ENCODE assay signal across 8 mouse cellular contexts in genomic region chr12:112706704-112707572, GRCm38 (mm10). TPM values are rescaled to one million over a fixed set of nuclear protein-coding genes. Genes with fewer than 3 reads are reported as not detected.
DNase-seq lines count a peak whose midpoint lies in the region; ATAC-seq and TF ChIP-seq lines count a peak whose summit lies in the region.

No protein-coding gene starts in this region.

- no peak for TF ChIP-seq POLR2A in brain, embryonic 14.5 days (IDR thresholded peaks at IDR 0.05; ENCODE audit: borderline replicate concordance, extremely low read depth, insufficient read depth, insufficient read length, poor library complexity, severe bottlenecking)

- peak; percentile 87 for DNase-seq in brain, embryonic 14.5 days (ENCODE audit: low read depth)
- DNase-seq in kidney, postnatal 14 days, result peak; percentile 91
- peak; percentile 64 for DNase-seq in liver, embryonic 13.5 days
- peak; percentile 94 for DNase-seq in neural tube, embryonic 10.5 days (ENCODE audit: extremely low spot score, low spot score)

- H3K4me2 ChIP-seq in heart, embryonic 14.5 days (ENCODE audit: low read length), result peak overlapping the region; percentile 59
- peak overlapping the region; percentile 39 for H3K4me2 ChIP-seq in liver, embryonic 13.5 days
- H3K4me2 ChIP-seq in stomach, embryonic 16.5 days (ENCODE audit: low read depth, low read length), result peak overlapping the region; percentile 58

- WGBS in heart, embryonic 14.5 days, result 9% methylated on average over 32 of the region's 32 CpGs
- 11% methylated on average over 32 of the region's 32 CpGs for WGBS in liver, embryonic 13.5 days (ENCODE audit: insufficient replicate concordance)
- WGBS in stomach, embryonic 16.5 days, result 11% methylated on average over 32 of the region's 32 CpGs

- peak; percentile 99 for TF ChIP-seq CTCF in C2C12 (IDR thresholded peaks at IDR 0.05; ENCODE audit: control insufficient read depth, insufficient read depth, insufficient read length)
- TF ChIP-seq CTCF in brain, embryonic 14.5 days (IDR thresholded peaks at IDR 0.05; ENCODE audit: borderline replicate concordance, extremely low read depth, insufficient read depth, insufficient read length), result peak; percentile 99

- ATAC-seq in erythroid progenitor cell, adult 5-6 weeks (replicated peaks; ENCODE audit: low FRiP score, poor library complexity, severe bottlenecking), result peak; percentile 85; the same call in 1 of the 2 replicates
- ATAC-seq in heart, embryonic 14.5 days (ENCODE audit: insufficient number of reproducible peaks, insufficient read depth, low FRiP score, low read depth), result peak; percentile 46
- ATAC-seq in liver, embryonic 13.5 days (ENCODE audit: low read depth), result peak; percentile 61
- peak; percentile 85 for ATAC-seq in stomach, embryonic 16.5 days (ENCODE audit: insufficient read depth, low FRiP score)

- H3K79me2 ChIP-seq in C2C12 (ENCODE audit: control insufficient read depth, insufficient read depth), result no peaks in the 10 kb centered on the region

- peak overlapping the region; percentile 46; the same call in 1 of the 2 replicates for H3K9ac ChIP-seq in heart, embryonic 14.5 days (ENCODE audit: low read length)
- no peak overlapping the region for H3K9ac ChIP-seq in liver, embryonic 13.5 days
- peak overlapping the region; percentile 59; the same call in 1 of the 2 replicates for H3K9ac ChIP-seq in stomach, embryonic 16.5 days (ENCODE audit: low read length)

- peak overlapping the region; percentile 27 for H3ac ChIP-seq in C2C12 (ENCODE audit: control insufficient read depth, insufficient read length, low read depth)

- no peaks in the 10 kb centered on the region for H3K79me3 ChIP-seq in C2C12 (ENCODE audit: low read depth)

- H3K9me3 ChIP-seq in heart, embryonic 14.5 days (ENCODE audit: control insufficient read depth, low read length), result no peaks in the 10 kb centered on the region
- no peaks in the 10 kb centered on the region for H3K9me3 ChIP-seq in liver, embryonic 13.5 days (replicated peaks)
- no peaks in the 10 kb centered on the region for H3K9me3 ChIP-seq in stomach, embryonic 16.5 days (replicated peaks; ENCODE audit: control insufficient read depth, low read length)

- peaks cover 6% of the 10 kb centered on the region for H3K27me3 ChIP-seq in C2C12 (ENCODE audit: control insufficient read depth, insufficient read depth, insufficient read length)
- peaks cover 24% of the 10 kb centered on the region for H3K27me3 ChIP-seq in heart, embryonic 14.5 days (ENCODE audit: control insufficient read depth, insufficient read depth, low read length)
- peaks cover 46% of the 10 kb centered on the region for H3K27me3 ChIP-seq in liver, embryonic 13.5 days
- 0 out of 2 replicates have a peak, but pooled peaks cover 4% of the 10 kb centered on the region for H3K27me3 ChIP-seq in stomach, embryonic 16.5 days (ENCODE audit: control insufficient read depth, insufficient read depth, low read length)

- H3K36me3 ChIP-seq in C2C12 (ENCODE audit: control insufficient read depth, insufficient read depth), result no peaks in the 10 kb centered on the region
- no peaks in the 10 kb centered on the region for H3K36me3 ChIP-seq in heart, embryonic 14.5 days (ENCODE audit: control insufficient read depth, insufficient read depth, low read length)
- H3K36me3 ChIP-seq in liver, embryonic 13.5 days, result no peaks in the 10 kb centered on the region
- H3K36me3 ChIP-seq in stomach, embryonic 16.5 days (ENCODE audit: control insufficient read depth, insufficient read depth, low read length), result no peaks in the 10 kb centered on the region

- H3K27ac ChIP-seq in heart, embryonic 14.5 days (replicated peaks in 1 of 2; ENCODE audit: control insufficient read depth in 1 of 2, insufficient read depth in 1 of 2, low read depth in 2 of 2, low read length in 2 of 2), result no peak overlapping the region
- no peak overlapping the region for H3K27ac ChIP-seq in liver, embryonic 13.5 days
- no peak overlapping the region for H3K27ac ChIP-seq in stomach, embryonic 16.5 days (ENCODE audit: low read length)

- no peak overlapping the region for H3K4me3 ChIP-seq in C2C12 (ENCODE audit: insufficient read depth, poor library complexity, severe bottlenecking)
- H3K4me3 ChIP-seq in heart, embryonic 14.5 days (ENCODE audit: control insufficient read depth in 1 of 2, insufficient read depth in 1 of 2, low read depth in 1 of 2, low read length in 2 of 2), result peak overlapping the region; percentile 19 to 21; a peak in 3 of 4 replicates
- H3K4me3 ChIP-seq in liver, embryonic 13.5 days (replicated peaks), result no peak overlapping the region
- peak overlapping the region; percentile 20 for H3K4me3 ChIP-seq in stomach, embryonic 16.5 days (replicated peaks; ENCODE audit: low read length)

- H3K4me1 ChIP-seq in heart, embryonic 14.5 days (ENCODE audit: control insufficient read depth in 2 of 2, insufficient read depth in 2 of 2, low read length in 2 of 2), result peaks cover 4 to 13% of the 10 kb centered on the region in 2 experiments; a peak in 3 of 4 replicates
- peaks cover 5% of the 10 kb centered on the region; the same call in 1 of the 2 replicates for H3K4me1 ChIP-seq in liver, embryonic 13.5 days (replicated peaks)
- no peaks in the 10 kb centered on the region for H3K4me1 ChIP-seq in stomach, embryonic 16.5 days (ENCODE audit: control insufficient read depth, insufficient read depth, low read length)

TF ChIP-seq in C2C12, 6 proteins besides CTCF, POLR2A, EP300 and RAD21:
- TF ChIP-seq CEBPB (IDR thresholded peaks at IDR 0.05; ENCODE audit: low read depth) (no peak), MYOG (IDR thresholded peaks at IDR 0.05; ENCODE audit: control insufficient read depth, extremely low read depth, insufficient read length) (no peak), MYOD1 (IDR thresholded peaks at IDR 0.05; ENCODE audit: control insufficient read depth, insufficient read length, low read depth) (no peak), USF1 (IDR thresholded peaks at IDR 0.05; ENCODE audit: low read depth) (no peak), FOSL1 (IDR thresholded peaks at IDR 0.05; ENCODE audit: insufficient read depth, low read length, poor library complexity, severe bottlenecking) (no peak), MAX (IDR thresholded peaks at IDR 0.05) (no peak)
TF ChIP-seq in C2C12: peak in this region for 0.

RNA-seq across cellular contexts. Expression of gene Cep170b, which starts 13.3 kb away (rescaled TPM):
- polyA plus RNA-seq in C2C12 (2012; fragmentation: generic; extraction: Trizol), result 33.3 TPM
- polyA plus RNA-seq in brain, embryonic 14.5 days (2012; rRNA removed), result 48.8 and 82.9 TPM in 2 replicates
- total RNA-seq in erythroid progenitor cell, adult 5-6 weeks (2015; ENCODE audit: low replicate concordance), result 1.3 TPM in 1 of 2 replicates, not detected in the other
- not detected in 2 replicates for total RNA-seq in erythroid progenitor cell, adult 5-6 weeks (2017; ENCODE audit: low replicate concordance)
- polyA plus RNA-seq in heart, embryonic 14.5 days (2014; fragmentation: Nextera tagmentation; extraction: Ambion mirVana), result 5.0 and 6.1 TPM in 2 replicates
- 2.5 and 2.9 TPM in 2 replicates for polyA plus RNA-seq in liver, embryonic 13.5 days (2015; fragmentation: Nextera tagmentation; extraction: Ambion mirVana)
- polyA plus RNA-seq in stomach, embryonic 16.5 days (2015; fragmentation: Nextera tagmentation; extraction: Ambion mirVana), result 19.8 and 21.9 TPM in 2 replicates

RNA-seq across cellular contexts. Expression of gene Zbtb42, which starts 28.3 kb away (rescaled TPM):
- polyA plus RNA-seq in C2C12 (2012; fragmentation: generic; extraction: Trizol), result 4.2 TPM
- 2.6 and 5.0 TPM in 2 replicates for polyA plus RNA-seq in brain, embryonic 14.5 days (2012; rRNA removed)
- total RNA-seq in erythroid progenitor cell, adult 5-6 weeks (2015; ENCODE audit: low replicate concordance), result 10.1 TPM in 1 of 2 replicates, not detected in the other
- 0.39 TPM in 1 of 2 replicates, not detected in the other for total RNA-seq in erythroid progenitor cell, adult 5-6 weeks (2017; ENCODE audit: low replicate concordance)
- polyA plus RNA-seq in heart, embryonic 14.5 days (2014; fragmentation: Nextera tagmentation; extraction: Ambion mirVana), result 5.3 and 6.7 TPM in 2 replicates
- polyA plus RNA-seq in liver, embryonic 13.5 days (2015; fragmentation: Nextera tagmentation; extraction: Ambion mirVana), result 0.40 and 0.71 TPM in 2 replicates
- polyA plus RNA-seq in stomach, embryonic 16.5 days (2015; fragmentation: Nextera tagmentation; extraction: Ambion mirVana), result 9.7 and 12.2 TPM in 2 replicates

RNA-seq across cellular contexts. Expression of gene Akt1, which starts 32.3 kb away (rescaled TPM):
- 297 TPM for polyA plus RNA-seq in C2C12 (2012; fragmentation: generic; extraction: Trizol)
- polyA plus RNA-seq in brain, embryonic 14.5 days (2012; rRNA removed), result 303 and 319 TPM in 2 replicates
- total RNA-seq in erythroid progenitor cell, adult 5-6 weeks (2015; ENCODE audit: low replicate concordance), result 22.6 and 24.1 TPM in 2 replicates
- total RNA-seq in erythroid progenitor cell, adult 5-6 weeks (2017; ENCODE audit: low replicate concordance), result 24.5 and 40.9 TPM in 2 replicates
- polyA plus RNA-seq in heart, embryonic 14.5 days (2014; fragmentation: Nextera tagmentation; extraction: Ambion mirVana), result 163 and 182 TPM in 2 replicates
- polyA plus RNA-seq in liver, embryonic 13.5 days (2015; fragmentation: Nextera tagmentation; extraction: Ambion mirVana), result 13.8 and 17.9 TPM in 2 replicates
- polyA plus RNA-seq in stomach, embryonic 16.5 days (2015; fragmentation: Nextera tagmentation; extraction: Ambion mirVana), result 50.7 and 52.8 TPM in 2 replicates

RNA-seq across cellular contexts. Expression of gene Pld4, which starts 53.5 kb away (rescaled TPM):
- not detected for polyA plus RNA-seq in C2C12 (2012; fragmentation: generic; extraction: Trizol)
- polyA plus RNA-seq in brain, embryonic 14.5 days (2012; rRNA removed), result 6.5 and 6.8 TPM in 2 replicates
- 20.1 and 29.9 TPM in 2 replicates for total RNA-seq in erythroid progenitor cell, adult 5-6 weeks (2015; ENCODE audit: low replicate concordance)
- total RNA-seq in erythroid progenitor cell, adult 5-6 weeks (2017; ENCODE audit: low replicate concordance), result 8.9 and 14.0 TPM in 2 replicates
- polyA plus RNA-seq in heart, embryonic 14.5 days (2014; fragmentation: Nextera tagmentation; extraction: Ambion mirVana), result 6.0 and 6.8 TPM in 2 replicates
- 9.6 and 11.0 TPM in 2 replicates for polyA plus RNA-seq in liver, embryonic 13.5 days (2015; fragmentation: Nextera tagmentation; extraction: Ambion mirVana)
- 13.7 and 17.1 TPM in 2 replicates for polyA plus RNA-seq in stomach, embryonic 16.5 days (2015; fragmentation: Nextera tagmentation; extraction: Ambion mirVana)

Comparison
In these comparisons a context has a peak if more than half of its experiments do, and no peak if none do; other contexts are left out.
1. H3K4me3 ChIP-seq: peak in heart, embryonic 14.5 days (2 of 2) and stomach, embryonic 16.5 days (single experiment); none in C2C12 (single experiment) and liver, embryonic 13.5 days (single experiment).
2. Peak in every context shown above with its lines, with median percentiles within 50 percentile points of each other: DNase-seq, ATAC-seq and H3K4me2 ChIP-seq.